In the genomic region with DNA sequence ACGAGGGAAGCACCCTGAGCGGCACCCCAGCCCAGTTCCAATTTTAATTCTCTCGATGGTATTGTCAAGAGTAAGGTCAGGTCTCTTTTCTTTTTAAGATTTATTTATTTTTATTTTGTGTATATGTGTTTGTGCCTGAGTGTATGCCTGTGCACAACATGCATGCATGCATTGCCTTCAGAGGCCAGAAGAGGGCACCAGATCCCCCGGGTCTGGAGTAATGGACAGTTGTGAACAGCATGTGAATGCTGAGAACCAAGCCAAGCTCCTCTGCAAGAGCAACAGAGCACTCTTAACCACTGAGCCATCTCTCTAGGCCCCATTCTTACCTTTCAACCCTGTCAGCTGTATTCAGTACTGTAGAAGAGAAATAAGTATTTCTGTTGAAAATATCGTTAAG, we compare ENCODE assay signal across 15 mouse cellular contexts. TPM values are rescaled to one million over a fixed set of nuclear protein-coding genes. Genes with fewer than 3 reads are reported as not detected.
A peak's percentile ranks its signal among the peaks of the same experiment; 100 is the strongest.
DNase-seq lines count a peak whose midpoint lies in the region; ATAC-seq and TF ChIP-seq lines count a peak whose summit lies in the region.
"Had no signal": no experiment of that assay in that cellular context is flagged by ENCODE, and none has a peak within 500 bp of the region (broad histone marks: within the 10 kb centered on the region; RNA-seq: fewer than 3 reads in every experiment).

No protein-coding gene starts in this region.

- no peak for TF ChIP-seq POLR2A in lung, adult 2 months (IDR thresholded peaks at IDR 0.05; ENCODE audit: borderline replicate concordance, extremely low read depth, low read depth, low read length)

- peaks cover 3% of the 10 kb centered on the region; the same call in 1 of the 2 replicates for H3K9me3 ChIP-seq in forebrain, postnatal 0 days (ENCODE audit: low read length)
- no peaks in the 10 kb centered on the region for H3K9me3 ChIP-seq in forebrain, embryonic 14.5 days (replicated peaks; ENCODE audit: control insufficient read depth, low read length)
- no peaks in the 10 kb centered on the region; the same call in 1 of the 2 replicates for H3K9me3 ChIP-seq in G1E (replicated peaks)
- no peaks in the 10 kb centered on the region for H3K9me3 ChIP-seq in liver, embryonic 14.5 days (ENCODE audit: control insufficient read depth, low read length)
- H3K9me3 ChIP-seq: liver, embryonic 15.5 days; neural tube, embryonic 13.5 days had no signal

- H3K4me1 ChIP-seq in forebrain, postnatal 0 days (ENCODE audit: insufficient read depth): peaks cover 22% of the 10 kb centered on the region
- peaks cover 8% of the 10 kb centered on the region for H3K4me1 ChIP-seq in forebrain, embryonic 14.5 days (ENCODE audit: control insufficient read depth, insufficient read depth, low read length)
- H3K4me1 ChIP-seq in lung, adult 2 months (ENCODE audit: control insufficient read depth, insufficient read depth, low read length): peaks cover 10% of the 10 kb centered on the region
- peaks cover 12% of the 10 kb centered on the region for H3K4me1 ChIP-seq in G1E (ENCODE audit: insufficient read depth, low read depth, low read length)
- peaks cover 0 to 3% of the 10 kb centered on the region in 2 experiments; a peak in 2 of 4 replicates for H3K4me1 ChIP-seq in liver, embryonic 14.5 days (replicated peaks; ENCODE audit: control insufficient read depth in 2 of 2, insufficient read depth in 2 of 2, low read length in 1 of 2)

- no peak overlapping the region for H3K4me2 ChIP-seq in forebrain, postnatal 0 days (ENCODE audit: low read depth)
- H3K4me2 ChIP-seq in forebrain, embryonic 14.5 days (ENCODE audit: low read length): no peak overlapping the region
- H3K4me2 ChIP-seq in liver, embryonic 14.5 days (ENCODE audit: low read depth): no peak overlapping the region
- H3K4me2 ChIP-seq: liver, embryonic 15.5 days; midbrain, embryonic 12.5 days; neural tube, embryonic 13.5 days had no signal

- no peak overlapping the region for H3K9ac ChIP-seq in forebrain, postnatal 0 days
- H3K9ac ChIP-seq in forebrain, embryonic 14.5 days (ENCODE audit: low read length): no peak overlapping the region
- H3K9ac ChIP-seq in liver, embryonic 14.5 days (replicated peaks): no peak overlapping the region
- H3K9ac ChIP-seq: liver, embryonic 15.5 days; midbrain, embryonic 12.5 days; neural tube, embryonic 13.5 days had no signal

- no peak overlapping the region for H3K4me3 ChIP-seq in forebrain, postnatal 0 days (ENCODE audit: low read depth, low read length)
- no peak overlapping the region for H3K4me3 ChIP-seq in forebrain, embryonic 14.5 days (ENCODE audit: low read depth, low read length)
- H3K4me3 ChIP-seq in lung, adult 2 months (replicated peaks; ENCODE audit: extremely low read depth, low read depth, low read length): no peak overlapping the region
- H3K4me3 ChIP-seq in G1E (ENCODE audit: low read depth, low read length): no peak overlapping the region
- no peak overlapping the region for H3K4me3 ChIP-seq in liver, embryonic 14.5 days (ENCODE audit: insufficient read depth in 1 of 2, low read depth in 2 of 2, low read length in 2 of 2)
- H3K4me3 ChIP-seq: liver, embryonic 15.5 days; midbrain, embryonic 12.5 days; neural tube, embryonic 13.5 days had no signal

- peak; percentile 53 for TF ChIP-seq CTCF in forebrain, postnatal 0 days (IDR thresholded peaks at IDR 0.05; ENCODE audit: low read depth)
- peak; percentile 39; the same call in 1 of the 2 replicates for TF ChIP-seq CTCF in lung, adult 2 months (IDR thresholded peaks at IDR 0.05; ENCODE audit: insufficient read depth, low read length)
- TF ChIP-seq CTCF in G1E (IDR thresholded peaks at IDR 0.05; ENCODE audit: low read depth, low read length): peak; percentile 41; the same call in 1 of the 2 replicates
- peak; percentile 75 for TF ChIP-seq CTCF in liver, embryonic 14.5 days (IDR thresholded peaks at IDR 0.05; ENCODE audit: low read depth)

- H3K27ac ChIP-seq in forebrain, postnatal 0 days (ENCODE audit: low read depth, low read length): no peak overlapping the region
- H3K27ac ChIP-seq in forebrain, embryonic 14.5 days (ENCODE audit: low read depth, low read length): no peak overlapping the region
- H3K27ac ChIP-seq in liver, embryonic 14.5 days: no peak overlapping the region
- H3K27ac ChIP-seq: liver, embryonic 15.5 days; midbrain, embryonic 12.5 days; neural tube, embryonic 13.5 days had no signal

- no peak for DNase-seq in forebrain, postnatal 0 days
- DNase-seq in forebrain, embryonic 14.5 days (ENCODE audit: low spot score): no peak
- no peak for DNase-seq in lung, adult 2 months
- no peak for DNase-seq in lung, postnatal 14 days
- no peak for DNase-seq in G1E (ENCODE audit: low spot score)
- DNase-seq in liver, embryonic 14.5 days (ENCODE audit: low read depth in 3 of 3, low spot score in 3 of 3): no peak
- no peak for DNase-seq in adrenal gland, adult 18-20 months (ENCODE audit: low spot score in 2 of 2)
- DNase-seq: adrenal gland, adult 8-10 months; cerebellum, adult 11 months; embryo, embryonic 11 days; gastrocnemius, postnatal 14 days had no signal

- 92% methylated on average over 5 of the region's 5 CpGs for WGBS in forebrain, postnatal 0 days
- WGBS in forebrain, embryonic 14.5 days: 90% methylated on average over 5 of the region's 5 CpGs
- WGBS in lung, adult 2 months: 87% methylated on average over 5 of the region's 5 CpGs
- WGBS in liver, embryonic 14.5 days (ENCODE audit: insufficient replicate concordance): 71% methylated on average over 5 of the region's 5 CpGs

- TF ChIP-seq EP300 in liver, embryonic 14.5 days (IDR thresholded peaks at IDR 0.05; ENCODE audit: low read depth): no peak

- H3K27me3 ChIP-seq in forebrain, postnatal 0 days (ENCODE audit: insufficient read depth, low read length): no peaks in the 10 kb centered on the region
- no peaks in the 10 kb centered on the region for H3K27me3 ChIP-seq in forebrain, embryonic 14.5 days (replicated peaks; ENCODE audit: control insufficient read depth, insufficient read depth, low read length)
- peaks cover 16% of the 10 kb centered on the region for H3K27me3 ChIP-seq in G1E (ENCODE audit: insufficient read depth, low read length)
- H3K27me3 ChIP-seq in liver, embryonic 14.5 days (ENCODE audit: control insufficient read depth, insufficient read depth, low read length): no peaks in the 10 kb centered on the region
- H3K27me3 ChIP-seq: liver, embryonic 15.5 days; midbrain, embryonic 12.5 days; neural tube, embryonic 13.5 days had no signal

- ATAC-seq in forebrain, postnatal 0 days: no peak
- no peak for ATAC-seq in forebrain, embryonic 14.5 days
- no peak for ATAC-seq in G1E (ENCODE audit: extremely low read depth, insufficient number of reproducible peaks, low FRiP score, poor library complexity, severe bottlenecking)
- no peak for ATAC-seq in liver, embryonic 14.5 days (ENCODE audit: insufficient read depth)
- no peak for ATAC-seq in megakaryocyte progenitor cell, adult 5-6 weeks (replicated peaks; ENCODE audit: poor library complexity)

- no peaks in the 10 kb centered on the region for H3K36me3 ChIP-seq in forebrain, postnatal 0 days (ENCODE audit: insufficient read depth)
- no peaks in the 10 kb centered on the region for H3K36me3 ChIP-seq in forebrain, embryonic 14.5 days (ENCODE audit: control insufficient read depth, insufficient read depth, low read length)
- no peaks in the 10 kb centered on the region for H3K36me3 ChIP-seq in G1E (replicated peaks)
- H3K36me3 ChIP-seq in liver, embryonic 14.5 days (replicated peaks; ENCODE audit: control insufficient read depth, insufficient read depth, low read depth): no peaks in the 10 kb centered on the region
- H3K36me3 ChIP-seq: liver, embryonic 15.5 days; midbrain, embryonic 12.5 days; neural tube, embryonic 13.5 days had no signal

RNA-seq across cellular contexts. Expression of gene Vgll4, which starts 42.4 kb away (rescaled TPM):
- total RNA-seq in forebrain, postnatal 0 days (2014; rRNA removed): 59.2 and 72.0 TPM in 2 replicates
- polyA plus RNA-seq in forebrain, postnatal 0 days (2015; fragmentation: Nextera tagmentation; extraction: Ambion mirVana): 51.8 and 58.0 TPM in 2 replicates
- 44.9 and 54.2 TPM in 2 replicates for polyA plus RNA-seq in forebrain, embryonic 14.5 days (2014; fragmentation: Nextera tagmentation; extraction: Ambion mirVana)
- polyA plus RNA-seq in lung, adult 2 months (2012; rRNA removed): 80.8 and 81.7 TPM in 2 replicates
- total RNA-seq in G1E (2014; fragmentation: Nextera tagmentation) (22.9 and 33.3 TPM in 2 replicates), G1E (2017) (34.6 and 35.0 TPM in 2 replicates)
- polyA plus RNA-seq in G1E (2012): 39.4 and 40.7 TPM in 2 replicates
- polyA plus RNA-seq in liver, embryonic 14.5 days (2012; rRNA removed): 4.6 TPM in 2 replicates
- polyA plus RNA-seq in liver, embryonic 14.5 days (2014; fragmentation: Nextera tagmentation; extraction: Ambion mirVana): 5.5 and 7.3 TPM in 2 replicates
- 10 to 100 TPM; 50.6 to 80.7 TPM for total RNA-seq in adrenal gland, adult 18-20 months (2021)
- 11.8 and 14.0 TPM in 2 replicates for total RNA-seq in megakaryocyte progenitor cell, adult 5-6 weeks (2015)
- 23.1 and 28.5 TPM in 2 replicates for total RNA-seq in megakaryocyte progenitor cell, adult 5-6 weeks (2017)
